Mouse (Mus musculus) adipocyte (in vitro differentiated cells): ENCODE results near the gene Cfap74.

Experiments
- DNase-seq: peaks from one replicate; pipeline ENCODE4 v3.0.0-alpha.2; 2016; ENCODE audit warnings: low spot score

The Cfap74 gene

GRCm38 (mm10) chr4:155409058-155409776 is at the start of gene Cfap74:
Cfap74 (plus strand) TSS chr4:155409190.
- DNase-seq = no peak

- DNase-seq = no peak
These were observed 49.2 kb upstream of the Cfap74 start for GRCm38 (mm10) chr4:155359560-155360464.

GRCm38 (mm10) chr4:155360856-155361255 is 48.1 kb upstream of the Cfap74 start:
- no peak for DNase-seq

- DNase-seq = no peak
These were observed 47.6 kb upstream of the Cfap74 start, which contains the start of gene Prkcz for GRCm38 (mm10) chr4:155361303-155361791. Prkcz (minus strand) TSS chr4:155361361.

- DNase-seq = no peak
These were observed 46.5 kb upstream of the Cfap74 start for GRCm38 (mm10) chr4:155362443-155362842.

- no peak for DNase-seq
These were observed 42.2 kb upstream of the Cfap74 start for GRCm38 (mm10) chr4:155366784-155367183.

GRCm38 (mm10) chr4:155367739-155368138 is 41.3 kb upstream of the Cfap74 start:
- DNase-seq = no peak

- peak; percentile 48 for DNase-seq
These were observed 40.3 kb upstream of the Cfap74 start for GRCm38 (mm10) chr4:155368684-155369083.

GRCm38 (mm10) chr4:155370737-155371715 is 38.0 kb upstream of the Cfap74 start:
- DNase-seq = peak; percentile 24

- DNase-seq = no peak
These were observed 36.9 kb upstream of the Cfap74 start for GRCm38 (mm10) chr4:155371797-155372735.

- no peak for DNase-seq
These were observed 27.0 kb upstream of the Cfap74 start for GRCm38 (mm10) chr4:155381974-155382373.

- DNase-seq = no peak
These were observed 26.2 kb upstream of the Cfap74 start for GRCm38 (mm10) chr4:155382752-155383151.

- no peak for DNase-seq
These were observed 25.7 kb upstream of the Cfap74 start for GRCm38 (mm10) chr4:155383326-155383725.

- no peak for DNase-seq
These were observed 21.8 kb upstream of the Cfap74 start for GRCm38 (mm10) chr4:155387166-155387565.

- no peak for DNase-seq
These were observed 13.5 kb upstream of the Cfap74 start for GRCm38 (mm10) chr4:155395471-155395870.

GRCm38 (mm10) chr4:155396751-155397150 is 12.2 kb upstream of the Cfap74 start:
- DNase-seq = no peak

- DNase-seq = no peak
These were observed 11.3 kb upstream of the Cfap74 start, which contains the start of gene Gabrd for GRCm38 (mm10) chr4:155397511-155398221. Gabrd (minus strand) TSS chr4:155398112.

GRCm38 (mm10) chr4:155398222-155398540 is 10.8 kb upstream of the Cfap74 start:
- DNase-seq = no peak

- no peak for DNase-seq
These were observed 7.9 kb upstream of the Cfap74 start for GRCm38 (mm10) chr4:155401121-155401520.

GRCm38 (mm10) chr4:155402489-155402888 is 6.5 kb upstream of the Cfap74 start:
- no peak for DNase-seq
